Mouse (Mus musculus) yolk sac, embryonic 10.5 days (tissue): ENCODE data around the gene Cap1.

Experiments used
- DNase-seq: peaks from one replicate; pipeline ENCODE4 v3.0.0-alpha.2; 2017; ENCODE audit warnings: low spot score

Cap1 gene

DNA sequence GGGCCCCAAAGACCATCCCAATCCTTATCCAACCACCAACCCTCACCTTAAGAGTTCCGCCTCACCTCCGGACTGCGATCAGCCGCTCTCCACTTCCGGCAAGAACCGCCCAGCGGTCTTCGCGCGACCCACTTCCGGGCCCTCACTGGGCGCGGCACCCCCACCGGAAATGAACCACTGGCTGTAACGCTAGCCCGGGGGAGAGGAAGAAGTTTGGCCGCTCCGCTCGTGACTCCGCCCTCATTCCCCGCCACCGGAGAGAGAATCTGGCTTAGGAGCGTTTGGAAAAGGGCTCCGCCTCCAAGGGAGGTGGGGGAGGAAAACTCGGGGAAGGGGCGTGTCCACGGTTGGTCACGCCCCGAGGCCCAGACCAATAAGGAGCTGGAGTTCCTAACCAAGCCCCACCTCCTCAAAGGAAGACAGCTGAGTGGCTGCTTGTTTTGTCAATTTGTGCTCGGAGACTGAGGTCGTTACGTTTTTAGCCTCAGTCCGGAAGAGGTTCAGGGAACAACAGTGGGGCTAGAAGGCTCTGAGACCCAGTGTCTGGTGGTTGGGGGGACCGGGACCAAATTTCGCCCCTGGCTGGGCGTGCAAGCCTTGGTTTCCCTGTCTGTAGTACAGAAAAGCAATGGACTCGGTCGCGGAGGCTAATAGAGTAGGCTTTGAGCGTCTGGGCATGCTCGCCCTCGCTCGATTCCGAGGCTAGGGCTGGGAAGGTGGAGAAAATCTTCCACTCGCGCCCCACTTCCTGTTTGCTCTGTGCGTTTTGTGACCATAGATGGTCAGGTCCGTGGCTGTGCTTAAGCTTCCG is at the start of gene Cap1:
Cap1 (minus strand) TSS at position 289 of the 811 bp plus-strand sequence.
- DNase-seq: peak; percentile 99

DNA sequence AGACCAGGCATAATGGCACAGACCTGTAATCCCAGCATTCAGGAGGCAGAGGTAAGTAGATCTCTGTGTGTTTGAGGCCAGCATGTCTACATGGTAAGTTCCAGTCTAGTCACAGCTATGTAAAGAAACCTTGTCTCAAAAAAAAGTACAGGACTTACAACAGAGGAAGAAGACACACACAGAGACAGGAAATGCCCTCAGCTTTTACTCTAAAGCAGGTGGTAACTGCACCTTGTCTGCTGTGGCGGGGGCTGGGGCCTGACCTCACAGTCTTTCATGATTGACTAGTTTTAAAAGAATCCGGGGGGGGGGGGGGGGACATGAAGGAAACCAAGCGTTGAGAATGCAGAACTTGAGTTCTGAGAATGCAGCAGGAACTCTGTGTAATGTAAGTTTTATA is 48.0 kb upstream of the Cap1 start:
- no peak for DNase-seq

DNA sequence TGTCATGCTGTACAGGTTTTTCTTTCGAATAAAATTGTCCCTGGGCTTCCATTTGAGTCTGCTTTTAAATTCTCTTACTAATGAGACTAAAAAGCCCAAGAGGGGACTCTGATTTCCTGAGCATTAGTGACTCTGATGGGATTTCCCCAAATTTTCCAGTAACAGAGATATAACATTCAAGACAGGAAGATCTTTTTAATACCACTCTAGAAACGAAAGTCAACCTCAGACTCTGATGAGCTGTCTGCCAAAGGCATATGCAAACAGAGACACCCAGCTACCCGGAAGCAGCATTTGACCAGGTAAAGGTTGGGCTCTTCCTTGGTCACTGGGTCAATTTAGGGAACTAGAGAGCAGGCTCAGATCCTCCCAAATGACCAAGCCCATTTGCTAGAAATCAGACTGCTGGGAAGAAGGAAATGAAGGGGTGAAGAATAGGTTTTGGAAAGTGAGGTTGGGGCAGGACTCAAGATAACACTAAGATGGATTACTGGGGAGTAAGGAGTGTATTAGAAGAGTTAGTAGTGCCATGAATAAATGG is 47.3 kb upstream of the Cap1 start:
- no peak for DNase-seq

DNA sequence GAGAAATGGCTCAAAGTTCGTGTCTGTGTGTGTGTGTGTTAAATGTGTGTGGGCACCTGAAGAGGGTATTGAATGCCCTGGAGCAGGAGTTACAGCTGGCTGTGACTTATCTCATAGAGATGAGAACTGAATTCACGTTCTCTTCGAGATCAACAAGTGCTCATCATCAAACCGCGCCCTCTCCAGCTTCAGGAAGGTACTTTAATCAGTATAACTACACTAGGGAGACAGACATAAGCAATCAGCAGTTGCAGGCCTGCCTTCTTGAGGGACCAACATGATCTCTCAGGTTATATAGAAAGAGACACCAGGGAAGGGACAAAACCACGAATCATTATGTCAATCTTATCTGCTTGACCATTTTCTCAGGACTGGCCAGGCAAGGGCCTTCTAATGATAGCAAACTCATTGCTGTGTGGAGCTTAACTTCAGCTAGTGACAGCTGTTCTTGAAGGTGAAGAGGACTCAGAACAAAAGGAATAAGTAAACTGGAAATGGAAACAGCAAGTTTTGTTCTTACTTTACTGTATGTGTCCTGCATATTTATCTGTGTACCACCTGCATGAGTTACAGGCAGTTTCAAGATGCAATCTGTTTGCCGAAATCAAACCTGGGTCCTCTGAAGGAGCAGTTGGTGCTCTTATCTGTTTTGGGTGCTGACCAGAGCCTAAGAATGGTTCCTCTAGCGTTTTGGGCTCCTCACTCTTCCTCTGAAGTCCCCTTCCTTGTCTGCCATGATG is 46.6 kb upstream of the Cap1 start:
- no peak for DNase-seq

DNA sequence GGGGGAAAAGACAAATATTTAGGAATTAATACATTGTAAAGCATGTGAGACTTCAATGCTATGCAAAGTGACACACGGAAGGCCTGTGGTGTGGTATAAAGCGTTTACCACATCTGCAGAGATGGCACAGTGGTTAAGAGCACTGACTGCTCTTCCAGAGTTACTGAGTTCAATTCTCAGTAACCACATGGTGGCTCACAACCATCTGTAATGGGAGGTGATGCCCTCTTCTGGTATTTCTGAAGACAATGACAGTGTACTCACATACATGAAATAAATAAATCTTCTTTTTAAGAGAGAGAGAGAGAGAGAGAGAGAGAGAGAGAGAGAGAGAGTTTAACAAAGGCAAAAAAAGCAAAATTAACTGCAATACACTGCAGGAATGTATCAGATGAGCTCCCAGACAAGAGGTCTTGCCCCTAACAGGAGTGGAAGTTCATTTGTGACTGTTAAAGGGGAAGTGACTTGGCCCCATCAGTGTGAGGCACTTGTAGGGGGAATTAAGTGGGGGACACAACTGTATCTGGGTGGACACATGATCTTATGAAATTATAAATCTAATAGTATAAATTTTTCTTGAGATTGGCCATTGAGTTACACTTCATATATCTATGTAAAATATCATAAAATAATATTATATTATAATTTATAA is 45.2 kb upstream of the Cap1 start:
- DNase-seq: no peak

DNA sequence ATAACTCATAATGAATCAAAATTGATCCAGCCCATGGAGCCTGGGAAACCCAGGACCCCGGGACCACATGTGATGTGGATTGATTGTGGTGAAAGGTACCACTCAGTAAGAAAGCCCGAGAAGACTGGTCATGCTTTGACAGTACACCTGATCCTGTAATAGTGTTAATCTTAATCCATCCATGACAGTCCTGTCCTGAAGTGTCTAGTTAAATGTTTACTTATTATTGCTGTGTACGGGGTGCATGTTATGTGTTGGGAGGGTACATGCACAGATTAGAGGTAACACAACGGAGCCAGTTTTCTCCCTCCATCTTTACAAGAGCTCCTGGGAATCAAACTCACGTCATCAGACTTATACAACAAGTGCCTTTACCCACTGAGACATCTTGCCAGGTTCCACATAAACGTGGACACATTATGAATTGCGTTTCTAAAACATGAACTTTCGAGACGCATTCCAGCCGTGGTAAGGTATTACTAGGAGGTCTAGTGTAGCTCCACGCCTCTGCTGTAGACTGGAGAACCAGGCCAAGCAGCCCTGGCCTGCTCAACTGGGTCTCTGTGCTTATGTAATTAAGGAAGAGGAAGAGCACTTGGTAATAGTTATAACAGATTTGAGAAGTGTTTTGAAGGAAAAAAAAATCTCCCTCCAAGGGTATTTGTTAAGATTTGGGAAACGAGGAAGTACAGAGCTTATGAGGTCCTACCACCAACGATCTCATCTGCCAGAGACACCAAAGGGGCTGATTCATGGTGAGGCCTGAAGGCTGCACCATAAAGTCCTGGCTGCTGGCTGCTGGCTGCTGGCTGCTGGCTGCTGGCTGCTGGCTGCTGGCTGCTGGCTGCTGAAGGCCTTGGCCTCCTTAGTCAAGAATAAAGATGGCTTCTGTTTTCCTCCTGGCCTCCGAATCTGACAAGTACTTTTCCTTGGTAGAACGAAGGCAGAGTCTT is 37.8 kb upstream of the Cap1 start:
- no peak for DNase-seq

DNA sequence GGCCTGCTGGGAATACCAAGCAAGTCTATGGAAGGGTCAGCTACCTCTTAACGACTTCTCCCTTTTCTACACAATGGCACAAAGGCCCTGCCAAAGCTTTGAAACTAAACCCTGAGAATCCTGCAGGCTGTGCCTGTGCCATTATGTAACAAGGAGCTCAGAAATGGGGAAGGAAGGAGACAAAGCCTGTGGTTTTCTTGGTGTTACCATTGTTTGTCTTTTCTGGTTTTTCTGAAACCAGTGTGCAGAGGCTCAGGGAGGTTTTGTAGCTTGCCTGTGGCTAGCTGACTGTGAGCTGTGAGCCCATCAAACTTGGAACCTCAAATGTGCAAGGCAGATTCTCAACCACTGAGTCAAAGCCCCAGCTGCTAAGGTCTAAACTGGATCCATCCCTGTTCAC is 37.0 kb upstream of the Cap1 start:
- DNase-seq: no peak

DNA sequence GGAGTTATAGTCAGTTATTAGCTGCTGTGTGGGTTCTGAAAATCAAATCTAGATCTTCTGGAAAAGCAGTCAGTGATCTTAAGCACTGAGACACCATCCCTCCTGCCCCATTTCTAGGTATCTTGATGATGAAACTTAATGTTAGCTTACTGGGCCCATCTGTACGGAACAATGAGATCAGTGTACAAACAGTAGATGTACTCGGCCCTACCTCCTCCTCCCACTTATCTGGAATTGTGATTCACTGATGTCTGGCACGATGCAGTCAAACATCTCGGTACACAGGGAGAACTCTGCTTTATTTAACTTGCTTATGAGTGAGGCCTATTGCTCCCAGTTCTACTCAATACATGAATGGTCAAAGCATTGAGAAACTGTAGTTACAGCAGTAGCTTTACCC is 30.1 kb upstream of the Cap1 start:
- DNase-seq: no peak

DNA sequence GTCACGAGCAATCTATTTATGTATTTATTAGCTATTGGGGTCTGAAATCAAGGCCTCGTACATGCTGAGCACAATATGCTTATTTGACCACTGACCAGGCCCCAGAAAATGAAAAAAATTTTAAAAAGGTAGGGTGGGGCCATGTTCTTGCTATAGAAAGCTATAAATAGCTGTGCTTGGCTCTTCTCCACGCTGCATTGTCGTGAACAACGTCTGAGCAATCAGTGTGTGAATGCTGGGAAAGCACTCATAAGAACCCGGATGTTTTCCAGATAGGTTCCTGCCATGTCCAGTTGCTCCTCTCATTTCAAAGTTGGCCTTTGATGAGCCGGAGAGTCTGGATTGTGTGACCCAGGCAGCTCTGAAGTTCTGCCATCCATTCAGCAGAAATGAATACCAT is 28.3 kb upstream of the Cap1 start:
- DNase-seq: no peak

DNA sequence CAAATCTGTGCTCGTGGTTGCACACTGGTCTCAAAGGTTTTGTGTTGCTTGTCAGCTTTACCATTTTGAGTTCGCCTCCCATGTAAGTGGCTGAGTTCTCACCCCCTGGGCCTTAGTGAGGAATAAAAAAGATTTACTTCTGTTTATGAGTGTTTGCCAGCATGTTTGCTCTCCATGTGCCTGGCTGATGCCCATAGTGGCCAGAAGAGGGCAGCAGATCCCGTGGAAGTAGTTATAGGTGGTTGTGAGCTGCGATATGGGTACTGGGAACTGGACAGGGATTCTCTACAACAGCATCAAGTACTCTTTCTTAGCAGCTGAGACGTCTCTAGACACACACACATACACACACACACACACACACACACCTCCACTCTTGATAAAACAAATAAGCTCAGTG is 26.8 kb upstream of the Cap1 start:
- no peak for DNase-seq

DNA sequence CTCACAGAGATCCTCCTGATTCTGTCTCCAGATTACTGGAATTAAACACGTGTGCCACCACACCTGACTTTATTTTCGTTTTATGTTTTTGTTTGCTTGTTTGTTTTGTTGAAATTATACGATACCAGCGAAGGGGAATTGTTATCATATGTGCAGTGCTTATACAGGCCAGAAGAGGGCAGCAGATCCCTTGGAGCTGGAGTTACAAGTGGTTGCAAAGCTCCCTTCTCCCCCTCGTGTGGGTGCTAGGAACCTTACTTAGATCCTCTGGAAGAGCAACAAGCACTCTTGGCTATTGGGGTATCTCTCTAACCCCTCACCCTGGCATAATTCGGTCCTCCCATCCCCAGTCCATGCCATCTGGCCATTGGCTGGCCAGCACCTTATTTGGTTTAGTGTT is 24.7 kb upstream of the Cap1 start:
- no peak for DNase-seq

DNA sequence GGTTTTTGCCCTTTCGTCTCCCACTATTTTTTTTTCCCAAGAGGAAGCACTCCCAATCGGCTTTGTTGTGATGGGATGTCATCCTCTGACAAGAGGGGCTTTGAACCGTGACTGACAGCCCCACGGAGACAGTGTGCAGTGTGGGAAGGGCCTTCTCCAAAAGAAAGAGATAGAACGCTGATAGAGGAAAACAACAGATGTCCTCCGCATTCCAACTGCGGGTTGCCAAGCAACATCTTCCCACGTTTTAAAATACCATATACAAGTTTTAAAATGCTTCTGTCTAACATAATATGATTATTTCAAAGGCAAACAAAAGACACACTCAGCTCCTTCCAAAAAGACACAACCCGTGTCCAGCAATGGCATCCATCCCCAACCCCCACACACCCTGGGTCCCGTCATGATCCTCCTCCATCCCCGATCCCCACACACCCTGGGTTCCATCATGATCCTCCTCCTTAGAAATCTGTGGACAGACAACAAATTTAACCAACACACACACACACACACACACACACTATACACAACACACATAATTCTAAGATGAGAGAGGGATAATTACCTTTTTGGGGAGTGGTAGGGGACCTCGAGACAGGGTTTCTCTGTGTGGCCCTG is 23.8 kb upstream of the Cap1 start:
- DNase-seq: no peak

DNA sequence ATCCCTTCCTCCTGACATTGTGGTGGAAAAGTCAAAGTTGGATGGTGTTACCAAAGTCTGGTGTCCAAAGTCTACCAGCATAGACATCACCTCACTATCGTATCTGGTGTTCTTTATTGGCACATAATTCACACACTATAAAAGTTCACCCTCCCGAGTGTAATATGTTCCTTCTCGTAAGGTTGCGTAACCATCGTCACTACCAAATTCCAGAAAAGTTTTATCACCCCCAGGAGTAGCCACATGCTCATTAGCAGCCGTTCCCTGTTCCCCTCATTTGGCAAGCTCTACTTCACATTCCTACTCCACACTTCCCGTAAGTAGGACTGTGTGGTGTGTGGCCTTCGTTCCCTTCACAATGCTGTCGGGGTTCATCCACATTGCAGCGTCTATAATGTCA is 19.5 kb upstream of the Cap1 start:
- DNase-seq: no peak

DNA sequence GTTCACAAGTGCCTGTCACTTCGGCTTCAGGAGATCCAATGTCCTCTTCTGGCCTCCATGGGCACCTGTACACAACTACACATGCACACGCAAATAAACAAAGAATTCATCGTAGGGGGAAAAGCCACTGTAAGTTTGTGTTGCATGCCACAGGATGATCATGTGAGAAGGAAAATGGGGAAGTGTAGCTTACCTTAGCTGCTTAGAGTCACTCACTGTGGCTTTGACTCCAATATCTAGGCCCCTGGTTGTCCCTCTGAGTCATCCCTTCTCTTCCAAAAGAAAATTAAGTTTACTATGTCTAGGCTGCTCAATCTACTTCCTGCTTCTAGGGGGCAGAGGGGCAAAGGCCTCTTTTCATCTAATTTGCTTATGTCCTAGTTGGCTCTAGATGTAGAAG is 17.9 kb upstream of the Cap1 start:
- DNase-seq: no peak

DNA sequence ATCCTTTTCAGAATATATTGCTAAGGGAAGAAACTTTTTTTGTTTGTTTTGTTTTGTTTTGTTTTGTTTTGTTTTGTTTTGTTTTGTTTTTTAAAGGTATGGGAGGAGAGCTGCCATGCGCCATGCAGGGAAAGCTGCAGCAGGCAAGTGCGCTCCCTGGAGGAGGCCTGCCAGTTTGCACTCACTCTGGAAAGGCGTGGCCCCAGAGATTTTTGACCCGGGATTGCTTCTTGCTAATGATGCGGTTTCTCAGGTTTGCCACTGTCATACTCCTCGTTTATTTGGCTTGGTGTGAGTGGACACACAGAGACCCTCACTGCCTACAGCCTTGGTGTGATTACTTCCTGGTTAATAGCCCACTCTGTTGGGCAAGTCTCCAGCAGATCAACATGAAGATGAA is 16.3 kb upstream of the Cap1 start:
- DNase-seq: no peak

DNA sequence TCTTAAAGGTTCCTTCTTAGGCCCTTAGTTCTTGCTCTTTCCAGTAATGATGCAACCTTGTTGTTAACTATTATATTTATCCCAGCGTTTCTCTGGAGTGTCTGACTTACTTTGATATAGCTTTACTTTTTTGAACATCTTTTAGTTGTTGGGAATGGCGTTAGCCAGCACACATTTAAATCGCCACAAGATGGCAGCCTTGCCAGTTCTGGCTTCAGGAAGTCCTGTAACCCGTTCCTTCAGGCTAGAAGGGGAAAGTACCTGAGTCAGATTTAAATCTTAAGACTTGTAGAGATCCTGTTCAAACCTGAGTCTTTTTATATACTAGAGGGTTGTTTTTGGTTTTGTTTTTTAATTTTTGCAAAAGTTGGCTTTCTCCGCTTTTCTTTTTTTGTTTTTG is 12.5 kb upstream of the Cap1 start:
- DNase-seq: peak; percentile 32

DNA sequence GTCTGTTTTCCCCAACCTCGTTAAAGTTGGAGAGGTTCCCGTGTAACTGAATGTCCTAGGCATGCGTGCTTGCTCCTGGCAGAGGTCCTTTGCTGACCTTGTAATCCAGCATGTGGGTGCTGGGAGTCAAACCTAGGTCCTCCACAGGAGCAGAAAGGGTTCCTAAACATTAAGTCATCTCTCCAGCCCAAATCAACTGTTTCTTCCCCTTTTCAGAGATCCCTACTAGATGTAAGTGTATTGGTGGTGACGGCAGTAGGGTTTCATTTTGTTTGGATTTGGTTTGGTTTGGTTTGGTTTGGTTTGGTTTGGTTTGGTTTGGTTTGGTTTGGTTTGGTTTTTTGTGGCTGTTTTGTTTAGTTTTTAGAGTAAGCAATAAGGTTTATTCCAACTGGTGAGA is 11.9 kb upstream of the Cap1 start:
- DNase-seq: no peak

DNA sequence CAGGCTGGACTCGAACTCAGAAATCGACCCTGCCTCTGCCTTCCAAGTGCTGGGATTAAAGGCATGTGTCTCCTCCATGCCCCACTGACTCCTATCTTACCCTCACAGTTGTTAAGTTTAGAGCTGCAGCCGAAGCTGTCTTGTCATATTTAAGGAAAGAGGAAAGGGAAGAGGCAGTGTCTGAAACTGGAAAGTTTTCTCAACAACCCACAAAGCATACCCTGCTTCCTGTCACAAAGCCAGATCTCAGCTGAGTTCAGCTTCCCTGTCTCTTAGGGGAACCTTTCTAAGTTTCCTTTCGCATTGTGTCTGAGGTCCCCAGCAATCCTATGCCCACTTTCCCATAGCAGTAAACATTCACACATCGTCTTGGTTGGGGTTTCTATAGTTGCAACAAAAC is 6.3 kb upstream of the Cap1 start:
- no peak for DNase-seq

DNA sequence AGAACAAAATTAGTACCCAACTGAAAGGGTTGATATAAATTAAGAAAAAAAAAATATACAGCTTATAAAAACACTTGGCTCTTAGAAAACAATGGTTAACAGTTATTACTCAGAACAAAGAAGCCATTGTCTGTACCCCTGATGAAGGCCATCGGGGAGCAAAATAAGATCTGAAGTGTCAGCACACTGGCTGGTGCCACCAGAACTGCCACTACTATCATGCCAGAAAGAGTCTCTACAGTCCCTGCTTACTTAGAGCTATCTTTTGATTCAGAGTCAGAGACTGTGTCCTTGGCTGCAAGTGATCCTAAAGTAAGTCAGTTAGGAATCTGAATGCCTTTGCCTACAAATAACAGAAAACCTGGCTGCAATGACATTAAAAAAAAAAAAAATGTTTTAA is 5.7 kb upstream of the Cap1 start:
- no peak for DNase-seq

DNA sequence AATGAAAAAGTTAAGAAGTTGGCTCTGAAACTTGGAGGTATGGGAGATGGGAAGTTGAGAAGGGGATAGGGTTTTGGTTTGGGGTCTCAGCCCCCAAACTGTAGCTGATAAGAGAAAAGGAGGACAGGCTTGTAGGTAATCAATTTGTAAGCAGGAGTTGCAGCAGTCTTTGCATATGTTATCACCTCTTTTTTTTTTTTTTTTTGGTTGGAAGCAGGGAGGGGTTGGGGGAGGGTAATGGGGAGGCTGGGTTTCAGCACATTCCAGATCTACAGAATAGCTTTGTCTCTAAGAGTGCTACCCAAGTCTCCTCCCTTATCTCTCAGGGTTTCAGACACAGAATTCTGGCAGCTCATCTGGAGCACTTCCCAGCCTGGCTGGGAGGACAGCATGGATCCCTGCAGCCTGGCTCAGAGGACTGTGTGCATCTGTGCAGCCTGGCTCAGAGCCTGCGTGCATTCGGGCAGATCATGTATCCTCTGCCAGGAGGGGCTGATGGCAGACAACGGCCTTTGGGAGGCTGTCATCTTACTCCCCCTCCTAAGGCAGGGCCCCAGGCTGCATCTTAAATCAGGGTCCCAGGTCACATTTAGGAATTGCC is 5.1 kb upstream of the Cap1 start:
- no peak for DNase-seq

DNA sequence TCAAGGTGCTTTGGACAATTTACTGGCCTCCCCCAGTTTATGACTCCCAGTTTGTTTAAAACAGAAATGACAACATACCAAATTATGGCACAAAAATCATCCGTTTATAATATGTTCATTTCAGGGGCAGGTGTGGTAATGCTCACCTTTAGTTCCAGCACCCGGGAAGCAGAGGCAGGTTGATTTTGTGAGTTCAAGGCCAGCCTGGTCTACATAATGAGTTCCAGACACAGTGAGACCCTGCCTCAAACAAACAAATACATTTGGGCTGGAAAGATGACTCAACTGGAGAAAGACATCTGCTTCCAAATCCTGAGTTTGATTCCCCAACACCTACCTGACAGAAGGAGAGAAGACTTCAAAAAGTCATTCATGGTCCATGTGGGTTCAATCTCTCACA is 1.5 kb upstream of the Cap1 start:
- no peak for DNase-seq
